Mouse (Mus musculus) T-helper 2 cell (primary cell): ENCODE data around the gene Nexn.
"Not testable (repeated sequence)": the region's sequence is repeated elsewhere in the genome, so short reads cannot be mapped to it uniquely, and the experiment has no call there.

ENCODE experiments used
- in situ Hi-C: fragments of 300-600 bp; cut with MboI, MseI; formaldehyde crosslinking; loops from one replicate; pipeline ENCODE4 v1.15.1; 2025; ENCODE audit warnings: high pct_unique_total_duplicates

Nexn gene

GRCm38 (mm10) chr3:152266036-152266421 is at the start of gene Nexn:
TSS of gene Nexn (minus strand) at chr3:152266350.
- in situ Hi-C loops = no loop called here

GRCm38 (mm10) chr3:152315613-152316012 is 49.5 kb upstream of the Nexn start:
- in situ Hi-C loops = no loop called here

- in situ Hi-C loops = not testable (repeated sequence)
Measured at GRCm38 (mm10) chr3:152314666-152315065, 48.5 kb upstream of the Nexn start.

GRCm38 (mm10) chr3:152309250-152309645 is 43.1 kb upstream of the Nexn start:
- in situ Hi-C loops = loop anchor here (10.0 kb wide), 1 partner anchor 726 kb away; no protein-coding TSS in a partner anchor

- in situ Hi-C loops = loop anchor here (10.0 kb wide), 1 partner anchor 726 kb away; no protein-coding TSS in a partner anchor
Measured at GRCm38 (mm10) chr3:152308485-152309249, 42.5 kb upstream of the Nexn start.

- in situ Hi-C loops = loop anchor here (10.0 kb wide), 1 partner anchor 729 kb away; no protein-coding TSS in a partner anchor
Measured at GRCm38 (mm10) chr3:152305971-152306370, 39.8 kb upstream of the Nexn start.

- in situ Hi-C loops = loop anchor here (10.0 kb wide), 1 partner anchor 730 kb away; no protein-coding TSS in a partner anchor
Measured at GRCm38 (mm10) chr3:152305080-152305479, 38.9 kb upstream of the Nexn start.

- in situ Hi-C loops = loop anchor here (10.0 kb wide), 1 partner anchor 731 kb away; no protein-coding TSS in a partner anchor
Measured at GRCm38 (mm10) chr3:152304093-152304815, 38.1 kb upstream of the Nexn start.

GRCm38 (mm10) chr3:152302991-152303390 is 36.8 kb upstream of the Nexn start:
- in situ Hi-C loops = loop anchor here (10.0 kb wide), 1 partner anchor 732 kb away; no protein-coding TSS in a partner anchor

GRCm38 (mm10) chr3:152300376-152301337 is 34.5 kb upstream of the Nexn start:
- in situ Hi-C loops = loop anchor here (10.0 kb wide), 1 partner anchor 734 kb away; no protein-coding TSS in a partner anchor

GRCm38 (mm10) chr3:152295896-152296295 is 29.7 kb upstream of the Nexn start:
- in situ Hi-C loops = loop anchor here (10.0 kb wide), 1 partner anchor 581 kb away; no protein-coding TSS in a partner anchor

- in situ Hi-C loops = loop anchor here (10.0 kb wide), 1 partner anchor 580 kb away; no protein-coding TSS in a partner anchor
Measured at GRCm38 (mm10) chr3:152294400-152294799, 28.2 kb upstream of the Nexn start.

GRCm38 (mm10) chr3:152293530-152294181 is 27.5 kb upstream of the Nexn start:
- in situ Hi-C loops = loop anchor here (10.0 kb wide), 1 partner anchor 579 kb away; no protein-coding TSS in a partner anchor

GRCm38 (mm10) chr3:152291895-152292294 is 25.7 kb upstream of the Nexn start:
- in situ Hi-C loops = loop anchor here (10.0 kb wide), 1 partner anchor 577 kb away; no protein-coding TSS in a partner anchor

- in situ Hi-C loops = loop anchor here (10.0 kb wide), 1 partner anchor 575 kb away; no protein-coding TSS in a partner anchor
Measured at GRCm38 (mm10) chr3:152290175-152290798, 24.1 kb upstream of the Nexn start.

GRCm38 (mm10) chr3:152288740-152289139 is 22.6 kb upstream of the Nexn start:
- in situ Hi-C loops = no loop called here

- in situ Hi-C loops = no loop called here
Measured at GRCm38 (mm10) chr3:152288276-152288675, 22.1 kb upstream of the Nexn start.

GRCm38 (mm10) chr3:152287810-152288209 is 21.7 kb upstream of the Nexn start:
- in situ Hi-C loops = no loop called here

- in situ Hi-C loops = no loop called here
Measured at GRCm38 (mm10) chr3:152284759-152285158, 18.6 kb upstream of the Nexn start.

- in situ Hi-C loops = no loop called here
Measured at GRCm38 (mm10) chr3:152284306-152284705, 18.2 kb upstream of the Nexn start.
